Mouse (Mus musculus) 3T3-L1 (cell line): ENCODE data around the gene Gm2897.
"Not testable (repeated sequence)": the region's sequence is repeated elsewhere in the genome, so short reads cannot be mapped to it uniquely, and the experiment has no call there.

ENCODE experiments used
- DNase-seq: peaks from one replicate; pipeline ENCODE4 v3.0.0-alpha.2; 2015; ENCODE audit warnings: low read depth, low spot score

The Gm2897 gene

DNA sequence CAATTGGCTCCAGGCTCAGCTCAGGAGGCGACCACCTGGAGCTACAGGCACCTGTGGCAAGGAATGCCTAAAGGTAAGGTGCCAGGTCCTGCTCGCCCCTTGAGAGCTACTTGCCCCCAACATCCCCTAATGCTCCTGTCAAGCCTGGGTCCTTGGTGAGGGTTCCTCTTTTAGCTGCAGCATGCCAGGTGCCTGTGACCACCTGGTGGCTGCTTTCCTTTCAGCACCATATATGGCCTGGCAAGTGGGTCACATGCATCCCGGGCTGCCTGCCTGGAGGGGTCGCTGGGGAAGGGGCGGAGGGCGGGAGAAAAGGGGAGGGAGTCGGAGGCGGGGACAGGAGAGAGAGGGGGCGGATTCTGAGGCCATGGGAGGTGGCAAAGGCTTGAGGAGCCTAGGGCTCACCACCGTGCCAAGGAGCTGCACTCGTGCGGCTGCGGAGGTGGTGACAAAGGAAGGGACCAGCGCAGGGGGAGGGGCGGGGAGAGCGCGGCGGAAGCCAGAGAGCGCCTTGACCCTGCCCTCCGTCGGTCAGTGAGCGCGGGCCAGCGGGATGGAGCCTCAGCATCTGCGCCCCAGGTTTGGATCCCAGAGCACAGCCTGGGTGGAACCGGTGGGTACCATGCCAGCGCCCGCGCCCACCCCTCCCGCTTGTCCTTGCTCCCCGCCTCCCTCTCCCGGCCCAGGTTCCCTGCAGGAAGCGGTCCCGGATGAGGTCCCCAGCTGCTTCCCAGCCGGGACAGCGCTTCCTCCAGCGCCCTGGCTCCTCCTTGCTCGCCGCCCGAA lies at the start of gene Gm2897:
Gm2897 (plus strand) TSS at position 559 of the 786 bp plus-strand sequence.
- DNase-seq: not testable (repeated sequence)

DNA sequence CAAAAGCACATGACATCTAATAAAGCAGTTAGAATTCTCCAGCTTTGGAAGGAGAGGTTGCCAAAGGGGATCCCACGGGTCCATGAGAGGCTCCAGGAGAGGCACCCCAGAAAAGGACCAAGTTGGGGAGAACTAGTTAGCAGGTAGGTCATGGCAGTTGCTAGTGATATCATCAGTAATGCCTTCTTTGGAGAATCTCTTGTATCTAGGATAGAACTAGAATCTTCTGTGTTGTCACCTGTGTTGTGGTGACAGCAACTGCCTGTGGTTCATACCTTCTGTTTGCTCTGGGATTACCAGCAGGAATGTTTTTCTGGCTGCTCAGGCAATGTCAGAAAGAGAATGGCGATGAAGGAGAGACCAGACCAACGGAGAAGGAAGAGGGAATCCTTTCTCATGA lies 19.4 kb upstream of the Gm2897 start, which contains the start of gene Gm2888:
Gm2888 (plus strand) TSS at position 301 of the 400 bp plus-strand sequence.
- not testable (repeated sequence) for DNase-seq

DNA sequence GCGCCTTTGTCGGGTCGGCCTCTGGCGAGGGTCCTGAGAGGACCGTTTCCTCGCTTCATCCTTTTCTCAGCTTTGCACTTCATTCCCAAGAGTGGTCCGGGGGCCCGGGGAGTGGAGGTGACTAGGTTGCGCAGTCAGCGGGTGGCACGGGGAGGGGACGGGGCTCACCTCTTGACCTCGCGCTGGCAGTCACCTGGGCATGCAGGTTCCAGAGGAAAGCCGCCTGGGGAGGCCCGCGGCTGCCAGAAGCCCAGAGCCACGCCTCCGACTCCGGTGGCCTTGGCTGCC lies 372 bp downstream of the Gm2897 start:
- not testable (repeated sequence) for DNase-seq

DNA sequence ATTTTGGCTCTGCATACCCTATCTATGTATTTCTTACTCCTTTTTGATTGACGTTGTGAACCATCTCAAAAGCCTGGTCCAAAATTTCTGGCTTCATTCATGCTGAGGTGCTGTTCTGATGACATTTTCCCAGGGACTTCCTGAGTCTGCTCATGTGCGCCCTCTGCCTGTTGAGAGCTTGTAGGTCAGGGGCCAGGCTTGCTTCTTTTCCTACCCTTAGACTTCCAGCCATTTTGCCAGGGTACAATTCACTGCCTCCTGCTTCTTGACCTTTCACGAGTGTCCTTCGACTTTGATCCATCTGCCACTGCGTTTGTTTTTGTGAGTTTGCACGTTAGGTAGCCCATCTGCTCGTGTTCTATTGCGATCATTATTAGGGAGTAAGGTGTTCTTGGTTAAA lies 1.0 kb downstream of the Gm2897 start:
- DNase-seq: not testable (repeated sequence)

GRCm38 (mm10) chr14:3116051-3116450 lies 67.0 kb downstream of the Gm2897 start:
- DNase-seq: not testable (repeated sequence)
